Mouse (Mus musculus) forebrain, embryonic 11.5 days (tissue): ENCODE measurements at regions not wholly inside any gene's neighbourhood (a gene's known extent, or its start where the extent isn't known, plus 50 kb on each side); places are given as distances from the start of the nearest gene placed in this dataset.

Experiments
- ATAC-seq: fragments of 200-750 bp; cut with Nextera tagmentation; replicated peaks from 2 replicates; pipeline ENCODE4 v1.8.0; 2017; ENCODE audit warnings: moderate TSS enrichment; ENCODE audit not compliant: low FRiP score
- DNase-seq: peaks from one replicate; pipeline ENCODE4 v3.0.0-alpha.2; 2017; ENCODE audit warnings: low spot score
- H3K27ac ChIP-seq: fragments of 300-500 bp; sonication (generic); 2 replicates; pipeline ENCODE4 v1.5.1; 2014; ENCODE audit warnings: low read depth, low read length
- H3K27me3 ChIP-seq: fragments of 300-500 bp; sonication (generic); 2 replicates; pipeline ENCODE4 v1.6.1; 2014; ENCODE audit warnings: mild to moderate bottlenecking, low read length, mixed read lengths; ENCODE audit not compliant: control insufficient read depth, insufficient read depth
- H3K36me3 ChIP-seq: fragments of 300-500 bp; sonication (generic); 2 replicates; pipeline ENCODE4 v1.6.1; 2014; ENCODE audit warnings: mild to moderate bottlenecking, low read length, moderate library complexity, mixed read lengths; ENCODE audit not compliant: control insufficient read depth, insufficient read depth
- H3K4me1 ChIP-seq: fragments of 300-500 bp; sonication (generic); replicated peaks from 2 replicates; pipeline ENCODE4 v1.6.1; 2014; ENCODE audit warnings: low read length, mixed read lengths; ENCODE audit not compliant: control insufficient read depth, insufficient read depth
- H3K4me2 ChIP-seq: fragments of 300-500 bp; sonication (generic); 2 replicates; pipeline ENCODE4 v1.6.1; 2014; ENCODE audit warnings: low read depth, mild to moderate bottlenecking, low read length, moderate library complexity, mixed read lengths; ENCODE audit not compliant: severe bottlenecking
- H3K4me3 ChIP-seq: fragments of 300-500 bp; sonication (generic); 2 replicates; pipeline ENCODE4 v1.5.1; 2014; ENCODE audit warnings: low read depth, low read length
- H3K9ac ChIP-seq: fragments of 300-500 bp; sonication (generic); 2 replicates; pipeline ENCODE4 v1.6.1; 2014; ENCODE audit warnings: low read length
- H3K9me3 ChIP-seq: fragments of 300-500 bp; sonication (generic); 2 replicates; pipeline ENCODE4 v1.6.1; 2016; ENCODE audit warnings: low read length, mixed read lengths; ENCODE audit not compliant: control insufficient read depth
- WGBS: fragments of 180-500 bp; shearing (Covaris S2); extraction: QIAGEN DNeasy Blood & Tissue Kit; methylation state at CpG from one replicate; pipeline ENCODE4 v1.1.7; 2014; 5-methylcytosine and 5-hydroxymethylcytosine counted together

DNA sequence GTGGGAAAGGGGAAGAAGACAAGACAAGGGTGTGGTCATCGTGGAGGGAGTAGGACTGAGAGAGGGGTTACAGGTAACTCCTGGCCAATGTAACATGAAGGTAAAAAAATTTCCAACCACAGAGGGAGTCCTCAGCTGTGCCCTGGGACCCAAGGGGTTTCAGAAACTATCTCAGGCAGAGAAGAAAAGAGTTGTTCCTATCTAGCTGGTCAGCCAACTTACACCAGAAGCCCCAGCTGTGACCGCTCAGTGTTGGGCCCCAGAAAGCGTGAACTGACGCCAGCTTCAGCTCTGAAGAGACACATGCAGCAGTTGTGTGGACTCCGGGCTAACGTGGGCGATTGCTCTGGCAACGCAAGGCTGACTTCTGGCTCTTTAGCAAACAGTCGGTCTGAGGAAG is 52.2 kb downstream of the Rhob start:
- Histone ChIP-seq H3K9me3 (no peaks in the 10 kb centered on the region), H3K27ac (no peak overlapping the region), H3K4me3 (no peak overlapping the region), H3K4me2 (no peak overlapping the region), H3K36me3 (no peaks in the 10 kb centered on the region), H3K27me3 (no peaks in the 10 kb centered on the region), H3K9ac (no peak overlapping the region), H3K4me1 (peaks cover 5% of the 10 kb centered on the region; the same call in 1 of the 2 replicates)
- ATAC-seq (no peak), DNase-seq (no peak)
- 90% methylated on average over 9 of the region's 9 CpGs for WGBS

DNA sequence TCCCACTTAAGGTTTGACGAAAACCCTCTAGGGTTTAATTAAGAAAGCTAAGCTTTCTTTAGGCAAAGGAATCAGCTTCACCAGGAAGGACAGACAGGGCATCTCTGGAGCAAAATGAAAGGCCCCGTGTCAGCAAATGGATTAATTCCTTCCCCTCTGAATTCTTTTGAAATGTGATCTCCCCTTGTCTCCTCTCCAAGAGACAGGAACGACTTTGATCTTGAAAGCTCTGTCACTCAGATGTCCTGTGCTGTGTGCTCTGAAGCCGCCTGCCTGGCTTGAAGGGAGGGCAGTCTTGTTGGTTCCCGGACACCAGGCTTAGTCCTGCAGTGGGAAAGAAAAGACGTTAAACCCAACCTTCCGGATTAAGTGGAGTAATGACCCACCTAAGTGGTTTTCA is 52.8 kb downstream of the Rhob start:
- DNase-seq (no peak), ATAC-seq (no peak)
- Histone ChIP-seq H3K9ac (no peak overlapping the region), H3K4me3 (no peak overlapping the region), H3K4me1 (peaks cover 5% of the 10 kb centered on the region; the same call in 1 of the 2 replicates), H3K9me3 (no peaks in the 10 kb centered on the region), H3K27ac (no peak overlapping the region), H3K4me2 (no peak overlapping the region), H3K36me3 (no peaks in the 10 kb centered on the region), H3K27me3 (no peaks in the 10 kb centered on the region)
- WGBS, result 7% methylated on average over 7 of the region's 7 CpGs

DNA sequence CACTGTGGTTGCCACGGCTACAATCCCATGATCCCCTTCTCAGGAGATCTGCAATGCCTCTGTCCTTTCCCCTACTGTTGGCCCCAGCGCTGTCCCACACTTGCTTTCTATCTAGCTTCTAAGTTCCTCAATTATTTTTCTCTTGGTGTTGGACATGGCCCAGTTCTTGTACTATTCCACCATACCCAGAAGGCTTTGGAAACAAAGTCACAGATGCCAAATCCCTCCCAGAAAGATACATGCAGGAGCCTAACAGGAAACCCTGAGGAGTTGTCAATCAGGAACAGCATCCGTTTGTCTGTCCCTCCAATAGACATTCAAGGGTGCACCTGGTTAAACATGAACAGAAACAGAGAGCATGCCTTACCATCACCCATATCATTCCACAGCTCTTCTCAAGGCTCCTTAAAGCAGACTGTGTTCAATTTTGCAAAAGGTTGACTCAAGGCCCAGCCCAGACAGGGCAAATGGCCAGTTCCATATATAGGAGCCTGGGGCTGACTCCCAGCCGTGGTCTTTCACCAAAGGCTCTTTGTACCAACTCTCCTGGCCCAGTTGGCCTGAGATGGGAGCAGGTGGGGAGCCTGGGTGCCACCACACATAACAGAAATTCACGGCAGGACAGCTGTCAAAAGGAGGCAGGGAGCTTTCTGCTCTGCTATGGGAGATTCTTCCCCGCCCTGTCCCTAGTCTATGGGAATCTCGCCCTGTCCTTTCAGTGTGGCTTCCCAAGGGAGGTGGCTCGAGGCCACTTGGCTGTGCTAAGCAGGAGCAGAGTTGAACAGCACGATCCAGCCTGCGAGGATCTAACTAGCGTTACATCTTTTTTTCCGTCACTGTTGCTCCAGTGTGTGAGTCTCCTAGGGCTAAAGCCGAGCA is 54.6 kb downstream of the Rhob start:
- no peak for DNase-seq
- no peaks in the 10 kb centered on the region for H3K4me1 ChIP-seq
- H3K27ac ChIP-seq, result no peak overlapping the region
- H3K9ac ChIP-seq, result no peak overlapping the region
- no peaks in the 10 kb centered on the region for H3K9me3 ChIP-seq
- no peak overlapping the region for H3K4me2 ChIP-seq
- H3K4me3 ChIP-seq, result no peak overlapping the region
- WGBS, result 83% methylated on average over 13 of the region's 13 CpGs
- no peak for ATAC-seq
- no peaks in the 10 kb centered on the region for H3K27me3 ChIP-seq
- no peaks in the 10 kb centered on the region for H3K36me3 ChIP-seq

DNA sequence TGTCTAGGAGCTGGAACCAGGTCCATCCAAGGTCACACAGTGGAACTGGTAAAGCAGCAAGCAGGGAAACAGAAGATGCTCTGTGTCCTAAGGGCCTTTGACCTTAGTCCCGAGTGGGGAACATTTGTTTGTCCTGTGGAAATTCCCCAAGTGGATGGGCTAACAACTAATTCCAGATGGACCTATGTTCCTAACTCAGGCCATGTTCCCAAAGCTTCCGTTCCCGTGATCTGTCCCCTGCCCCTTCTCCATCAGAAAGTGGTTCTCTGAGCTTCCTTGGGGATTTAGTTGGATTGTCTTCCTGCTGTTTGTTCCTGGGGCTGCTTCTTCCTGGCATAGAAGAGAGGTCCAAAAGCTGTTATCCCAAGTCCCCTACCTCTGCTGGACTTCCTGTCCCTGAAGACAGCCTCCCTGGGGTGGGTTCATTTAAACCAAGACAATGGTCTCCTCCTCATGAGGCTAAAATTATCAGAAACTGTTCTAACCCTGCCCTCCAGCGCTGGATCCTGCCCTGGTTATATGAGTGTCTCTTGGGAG is 55.8 kb downstream of the Rhob start:
- no peak for DNase-seq
- ATAC-seq, result no peak
- no peaks in the 10 kb centered on the region for H3K36me3 ChIP-seq
- H3K27me3 ChIP-seq, result no peaks in the 10 kb centered on the region
- H3K9ac ChIP-seq, result no peak overlapping the region
- WGBS, result 66% methylated on average over 4 of the region's 4 CpGs
- H3K4me1 ChIP-seq, result no peaks in the 10 kb centered on the region
- H3K27ac ChIP-seq, result no peak overlapping the region
- no peaks in the 10 kb centered on the region for H3K9me3 ChIP-seq
- H3K4me3 ChIP-seq, result no peak overlapping the region
- no peak overlapping the region for H3K4me2 ChIP-seq

DNA sequence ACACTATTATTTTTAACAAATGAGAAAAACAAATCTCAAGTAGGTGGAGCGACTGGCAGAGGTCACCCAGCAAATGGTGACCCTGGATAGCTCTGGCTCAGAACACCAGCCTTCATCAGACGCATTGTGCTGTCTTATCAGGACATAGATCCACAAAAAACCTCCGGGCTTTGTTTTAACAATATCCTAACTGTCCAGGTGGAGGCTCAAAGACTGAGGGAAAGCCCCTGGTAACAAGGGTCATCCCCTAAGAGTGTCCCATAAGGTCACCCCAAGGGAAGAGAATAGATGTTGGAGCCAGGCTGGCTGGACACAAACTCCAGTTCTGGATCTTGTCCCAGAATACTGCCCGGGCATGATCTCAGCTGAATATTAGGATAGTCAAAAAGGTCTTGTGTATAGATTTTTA is 56.6 kb downstream of the Rhob start:
- H3K27me3 ChIP-seq, result no peaks in the 10 kb centered on the region
- no peaks in the 10 kb centered on the region for H3K4me1 ChIP-seq
- no peak for ATAC-seq
- H3K4me3 ChIP-seq, result no peak overlapping the region
- H3K9ac ChIP-seq, result no peak overlapping the region
- H3K4me2 ChIP-seq, result no peak overlapping the region
- H3K9me3 ChIP-seq, result no peaks in the 10 kb centered on the region
- H3K27ac ChIP-seq, result no peak overlapping the region
- 89% methylated on average over 4 of the region's 4 CpGs for WGBS
- no peaks in the 10 kb centered on the region for H3K36me3 ChIP-seq
- no peak for DNase-seq

DNA sequence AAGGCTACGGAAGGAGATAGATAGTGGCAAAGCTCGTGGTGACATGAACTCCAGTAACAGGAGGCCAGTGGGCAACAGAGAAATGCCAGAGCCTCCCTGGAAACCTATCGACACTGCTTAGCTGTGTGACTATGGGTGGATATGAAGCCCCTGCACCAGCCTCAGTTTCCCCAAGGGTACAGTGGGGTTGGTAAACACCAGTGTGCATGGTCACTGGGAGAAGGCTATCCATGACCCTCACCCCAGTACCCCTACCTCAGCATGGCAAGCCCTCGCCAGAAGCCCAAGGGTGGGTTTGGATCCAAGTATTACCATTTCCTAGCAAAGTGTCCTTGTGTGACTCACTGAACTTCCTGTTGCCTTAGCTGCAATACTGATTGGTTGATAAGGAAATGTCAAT is 58.5 kb downstream of the Rhob start:
- H3K4me2 ChIP-seq, result no peak overlapping the region
- DNase-seq (no peak), ATAC-seq (no peak)
- 86% methylated on average over 4 of the region's 4 CpGs for WGBS
- no peaks in the 10 kb centered on the region for H3K36me3 ChIP-seq
- H3K27me3 ChIP-seq, result no peaks in the 10 kb centered on the region
- no peak overlapping the region for H3K9ac ChIP-seq
- H3K4me3 ChIP-seq, result no peak overlapping the region
- no peaks in the 10 kb centered on the region for H3K4me1 ChIP-seq
- H3K9me3 ChIP-seq, result no peaks in the 10 kb centered on the region
- H3K27ac ChIP-seq, result no peak overlapping the region

DNA sequence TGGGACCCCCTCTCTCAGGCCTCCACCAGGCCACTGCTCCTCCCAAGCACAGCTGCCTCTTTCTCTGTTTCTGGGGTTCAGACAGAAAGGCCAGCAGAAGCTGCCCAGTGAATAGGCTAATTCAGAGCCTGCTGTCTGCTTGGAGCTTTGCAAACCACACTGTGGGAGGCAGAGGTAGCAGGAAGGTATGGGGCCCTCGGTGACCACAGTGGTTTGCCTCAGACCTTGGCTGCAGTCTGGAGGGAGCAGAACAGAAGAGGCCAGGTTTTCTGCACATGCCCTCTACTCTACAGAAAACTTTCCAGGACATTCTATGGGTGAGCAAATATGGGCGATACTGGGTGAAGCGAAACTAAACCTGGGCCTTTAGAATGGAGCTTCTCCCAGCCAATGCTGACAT is 59.4 kb downstream of the Rhob start:
- ATAC-seq (no peak), DNase-seq (no peak)
- H3K27me3 ChIP-seq, result no peaks in the 10 kb centered on the region
- no peaks in the 10 kb centered on the region for H3K9me3 ChIP-seq
- no peak overlapping the region for H3K4me2 ChIP-seq
- H3K36me3 ChIP-seq, result no peaks in the 10 kb centered on the region
- H3K4me3 ChIP-seq, result no peak overlapping the region
- no peak overlapping the region for H3K27ac ChIP-seq
- 87% methylated on average over 3 of the region's 3 CpGs for WGBS
- H3K9ac ChIP-seq, result no peak overlapping the region
- no peaks in the 10 kb centered on the region for H3K4me1 ChIP-seq

DNA sequence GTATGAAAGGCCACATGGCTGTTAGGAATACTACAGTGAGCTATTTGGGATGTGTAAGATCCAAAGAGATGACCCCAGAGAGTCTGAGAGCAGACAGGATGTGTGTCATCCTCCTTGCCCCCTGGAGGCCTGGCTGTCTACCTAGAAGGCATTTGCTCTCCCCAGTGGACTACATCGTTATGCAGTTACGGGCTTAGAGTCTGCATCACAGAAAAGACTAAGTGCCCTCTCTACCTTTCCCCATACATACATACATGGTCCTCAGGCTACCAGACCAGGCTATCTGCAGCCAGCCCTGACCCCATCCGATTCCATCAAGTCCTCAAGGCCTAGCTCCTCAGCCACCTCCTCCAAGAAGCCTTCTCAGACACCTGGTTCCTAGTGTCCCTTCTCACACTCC is 59.9 kb downstream of the Rhob start:
- no peak for DNase-seq
- Histone ChIP-seq H3K27me3 (no peaks in the 10 kb centered on the region), H3K4me3 (no peak overlapping the region), H3K27ac (no peak overlapping the region), H3K36me3 (no peaks in the 10 kb centered on the region), H3K9me3 (no peaks in the 10 kb centered on the region), H3K4me1 (no peaks in the 10 kb centered on the region), H3K4me2 (no peak overlapping the region), H3K9ac (no peak overlapping the region)
- ATAC-seq, result no peak
- WGBS, result 85% methylated on average over 3 of the region's 3 CpGs

DNA sequence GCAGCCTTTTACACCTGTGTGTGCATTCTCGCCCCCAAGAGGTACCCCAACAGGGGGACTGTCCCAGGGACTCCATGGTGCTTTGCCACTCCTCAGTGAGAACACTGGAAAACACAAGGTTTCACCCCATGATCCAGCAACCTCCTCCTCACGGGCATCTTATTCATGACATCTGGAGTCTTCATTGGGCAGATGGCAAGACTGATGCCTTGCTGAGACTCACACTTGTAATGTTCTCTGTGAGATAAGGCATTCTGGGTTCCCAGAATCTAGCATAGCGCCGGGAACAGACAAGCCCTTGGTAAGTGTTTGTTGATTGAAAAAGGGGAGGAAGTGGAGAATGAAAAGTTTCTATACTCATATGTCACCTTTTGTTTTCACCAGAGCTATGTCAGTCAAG is 60.3 kb downstream of the Rhob start:
- H3K9me3 ChIP-seq, result no peaks in the 10 kb centered on the region
- 81% methylated on average over 4 of the region's 4 CpGs for WGBS
- DNase-seq (no peak), ATAC-seq (no peak)
- no peaks in the 10 kb centered on the region for H3K4me1 ChIP-seq
- no peaks in the 10 kb centered on the region for H3K27me3 ChIP-seq
- H3K9ac ChIP-seq, result no peak overlapping the region
- H3K27ac ChIP-seq, result no peak overlapping the region
- no peaks in the 10 kb centered on the region for H3K36me3 ChIP-seq
- H3K4me2 ChIP-seq, result no peak overlapping the region
- no peak overlapping the region for H3K4me3 ChIP-seq
